Mouse (Mus musculus): ENCODE data around the gene Cd320.
"Not testable (repeated sequence)": the region's sequence is repeated elsewhere in the genome, so short reads cannot be mapped to it uniquely, and the experiment has no call there.

Gene Cd320

GRCm38 (mm10) chr17:33824997-33825330 lies 17.9 kb upstream of the Cd320 start:
- not testable (repeated sequence) for DNase-seq (ENCODE audit: low read depth in 2 of 2, low spot score in 2 of 2)

- DNase-seq (ENCODE audit: low read depth in 2 of 2, low spot score in 2 of 2) = no peak
Observed at GRCm38 (mm10) chr17:33825462-33825861, 17.4 kb upstream of the Cd320 start.

GRCm38 (mm10) chr17:33826850-33827249 lies 16.0 kb upstream of the Cd320 start:
- peak; percentile 61 to 69 for DNase-seq (ENCODE audit: low read depth in 2 of 2, low spot score in 2 of 2)

- no peak for DNase-seq (ENCODE audit: low read depth in 2 of 2, low spot score in 2 of 2)
Observed at GRCm38 (mm10) chr17:33828892-33829291, 14.0 kb upstream of the Cd320 start.

GRCm38 (mm10) chr17:33829561-33829960 lies 13.3 kb upstream of the Cd320 start:
- DNase-seq (ENCODE audit: low read depth in 2 of 2, low spot score in 2 of 2) = no peak

GRCm38 (mm10) chr17:33844196-33844595 lies 1.3 kb downstream of the Cd320 start:
- DNase-seq (ENCODE audit: low read depth in 2 of 2, low spot score in 2 of 2) = no peak

- no peak for DNase-seq (ENCODE audit: low read depth in 2 of 2, low spot score in 2 of 2)
Observed at GRCm38 (mm10) chr17:33848139-33848538, 5.2 kb downstream of the Cd320 start.

GRCm38 (mm10) chr17:33851331-33851730 lies 8.4 kb downstream of the Cd320 start:
- DNase-seq (ENCODE audit: low read depth in 2 of 2, low spot score in 2 of 2) = no peak

GRCm38 (mm10) chr17:33857816-33858215 lies 14.9 kb downstream of the Cd320 start:
- DNase-seq (ENCODE audit: low read depth in 2 of 2, low spot score in 2 of 2) = no peak

GRCm38 (mm10) chr17:33865330-33866030 lies 22.6 kb downstream of the Cd320 start:
- DNase-seq (ENCODE audit: low read depth in 2 of 2, low spot score in 2 of 2) = peak; percentile 63 to 79

GRCm38 (mm10) chr17:33873537-33873936 lies 30.6 kb downstream of the Cd320 start, which contains the start of gene Gm7029:
Gene Gm7029, plus strand, starts transcription at chr17:33873837.
- not testable (repeated sequence) for DNase-seq (ENCODE audit: low read depth in 2 of 2, low spot score in 2 of 2)

- DNase-seq (ENCODE audit: low read depth in 2 of 2, low spot score in 2 of 2) = no peak
Observed at GRCm38 (mm10) chr17:33874411-33874810, 31.5 kb downstream of the Cd320 start.

GRCm38 (mm10) chr17:33875797-33876196 lies 32.9 kb downstream of the Cd320 start:
- DNase-seq (ENCODE audit: low read depth in 2 of 2, low spot score in 2 of 2) = not testable (repeated sequence)

GRCm38 (mm10) chr17:33884320-33884719 lies 41.4 kb downstream of the Cd320 start:
- DNase-seq (ENCODE audit: low read depth in 2 of 2, low spot score in 2 of 2) = not testable (repeated sequence)

GRCm38 (mm10) chr17:33887802-33888201 lies 44.9 kb downstream of the Cd320 start:
- not testable (repeated sequence) for DNase-seq (ENCODE audit: low read depth in 2 of 2, low spot score in 2 of 2)

GRCm38 (mm10) chr17:33888230-33888629 lies 45.3 kb downstream of the Cd320 start:
- DNase-seq (ENCODE audit: low read depth in 2 of 2, low spot score in 2 of 2) = not testable (repeated sequence)

GRCm38 (mm10) chr17:33889941-33890532 lies 47.1 kb downstream of the Cd320 start:
- not testable (repeated sequence) for DNase-seq (ENCODE audit: low read depth in 2 of 2, low spot score in 2 of 2)

GRCm38 (mm10) chr17:33890533-33891059 lies 47.7 kb downstream of the Cd320 start, which contains the start of gene Kifc1:
Gene Kifc1, minus strand, starts transcription at chr17:33890661.
- peak; percentile 99 to 100 for DNase-seq (ENCODE audit: low read depth in 2 of 2, low spot score in 2 of 2)

GRCm38 (mm10) chr17:33891357-33891756 lies 48.5 kb downstream of the Cd320 start:
- no peak for DNase-seq (ENCODE audit: low read depth in 2 of 2, low spot score in 2 of 2)

- not testable (repeated sequence) for DNase-seq (ENCODE audit: low read depth in 2 of 2, low spot score in 2 of 2)
Observed at GRCm38 (mm10) chr17:33891892-33892291, 49.0 kb downstream of the Cd320 start.

GRCm38 (mm10) chr17:33892429-33892828 lies 49.5 kb downstream of the Cd320 start:
- DNase-seq (ENCODE audit: low read depth in 2 of 2, low spot score in 2 of 2) = no peak

- not testable (repeated sequence) for DNase-seq (ENCODE audit: low read depth in 2 of 2, low spot score in 2 of 2)
Observed at GRCm38 (mm10) chr17:33893011-33893410, 50.1 kb downstream of the Cd320 start.

Measured in CD8-positive naive resting alpha-beta T cell, adult 2 months (primary cell).